Mouse (Mus musculus): Measurements from ENCODE around the gene Cnrip1. TPM values are rescaled to one million over a fixed set of nuclear protein-coding genes. Genes with fewer than 3 reads are reported as not detected.
"Not testable (repeated sequence)": the region's sequence is repeated elsewhere in the genome, so short reads cannot be mapped to it uniquely, and the experiment has no call there.

The Cnrip1 gene
- 93.1 and 96.0 TPM in 2 replicates for polyA plus RNA-seq (2015; fragmentation: Nextera tagmentation; extraction: Ambion mirVana)

DNA sequence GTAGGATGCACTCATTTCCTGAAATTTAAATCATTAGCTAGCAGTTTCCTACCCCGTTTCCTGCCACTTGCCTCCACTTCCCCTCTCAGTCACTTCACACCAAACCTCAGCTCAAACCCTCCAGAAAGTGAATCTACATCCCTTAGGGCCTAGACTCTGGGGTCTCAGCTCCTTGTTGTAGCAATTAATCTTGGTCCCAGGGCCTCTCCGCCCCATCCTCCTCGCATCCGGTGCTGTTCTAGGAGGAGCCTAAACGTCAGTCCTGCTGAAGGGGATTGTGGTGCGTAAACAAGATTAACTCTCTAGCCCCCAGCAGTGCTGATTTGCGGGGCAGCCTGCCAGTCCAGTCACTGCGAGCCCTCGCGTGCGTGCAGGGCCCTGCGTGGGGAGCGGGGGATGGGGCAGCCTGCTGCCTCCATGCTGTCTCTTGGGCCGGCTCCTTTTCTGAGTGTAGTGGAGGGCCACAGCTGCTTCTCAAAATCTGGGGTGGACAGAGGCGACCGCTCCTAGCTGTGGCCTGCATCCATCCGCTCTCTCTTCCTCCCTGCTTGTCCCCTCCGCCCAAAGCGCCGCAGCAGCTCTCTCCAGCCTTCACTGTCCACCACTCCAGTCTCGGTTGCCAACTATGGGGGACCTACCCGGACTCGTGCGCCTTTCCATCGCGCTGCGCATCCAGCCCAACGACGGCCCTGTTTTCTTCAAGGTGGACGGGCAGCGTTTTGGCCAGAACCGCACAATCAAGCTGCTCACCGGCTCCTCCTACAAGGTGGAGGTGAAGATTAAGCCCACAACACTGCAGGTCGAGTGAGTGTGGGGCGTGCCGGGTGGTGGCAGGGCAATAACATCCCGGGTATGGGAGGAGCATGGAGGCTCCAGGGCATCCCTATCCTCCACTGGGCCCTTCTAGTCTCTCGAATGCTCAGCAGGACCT lies at the start of gene Cnrip1, which contains the start of gene Plek:
Cnrip1 (plus strand) TSS at position 42 of the 931 bp plus-strand sequence.
Plek (minus strand) TSS at position 837 of the 931 bp plus-strand sequence.
- WGBS: under 1% methylated on average over 38 of the region's 38 CpGs
- peak; percentile 99 for ATAC-seq

DNA sequence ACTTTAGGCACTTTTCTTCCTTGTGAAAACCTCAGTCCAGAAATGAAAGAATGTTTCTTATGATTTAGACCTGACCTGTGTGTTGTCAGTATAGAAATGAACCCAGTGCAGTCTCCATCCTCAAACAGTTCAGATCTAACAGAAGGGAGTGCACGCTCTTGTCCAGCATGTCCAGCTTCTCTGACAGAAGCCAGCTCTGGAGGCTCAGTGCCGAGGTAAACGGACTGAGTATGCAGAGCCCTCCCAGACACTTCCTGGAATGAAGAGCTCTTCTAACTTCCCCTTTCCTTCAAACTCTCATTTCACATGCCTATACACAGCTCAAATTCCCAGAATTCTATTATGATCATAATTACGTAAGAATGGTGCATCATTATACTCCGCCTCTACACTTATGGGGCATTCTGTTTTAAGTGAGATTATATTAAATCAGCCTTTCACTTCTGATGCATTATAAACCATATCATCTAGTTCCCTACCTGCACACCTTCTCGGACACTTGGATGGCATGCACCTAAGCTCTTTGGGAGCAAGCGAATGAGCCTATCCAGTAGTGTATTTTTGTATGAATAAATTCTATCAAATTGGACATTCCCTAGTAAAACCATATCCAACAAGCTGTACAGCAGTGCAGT lies 48.5 kb upstream of the Cnrip1 start:
- Histone ChIP-seq H3K4me2 (replicated peaks) (no peak overlapping the region), H3K27ac (no peak overlapping the region), H3K4me1 (replicated peaks) (no peaks in the 10 kb centered on the region), H3K36me3 (no peaks in the 10 kb centered on the region), H3K9ac (replicated peaks) (no peak overlapping the region), H3K27me3 (no peaks in the 10 kb centered on the region), H3K9me3 (no peaks in the 10 kb centered on the region), H3K4me3 (replicated peaks) (no peak overlapping the region)
- ATAC-seq: no peak
- WGBS: 89% methylated on average over 7 of the region's 7 CpGs

More for the DNA sequence above, at the start of gene Cnrip1, which contains the start of gene Plek:
- Histone ChIP-seq H3K4me1 (replicated peaks) (peaks cover 28% of the 10 kb centered on the region), H3K4me3 (replicated peaks) (peak within 1 kb of the TSS; percentile 77), H3K27ac (peak within 1 kb of the TSS; percentile 94), H3K36me3 (peaks cover 3% of the 10 kb centered on the region; the same call in 1 of the 2 replicates), H3K9ac (replicated peaks) (peak within 1 kb of the TSS; percentile 89), H3K4me2 (replicated peaks) (peak within 1 kb of the TSS; percentile 64), H3K27me3 (no peaks in the 10 kb centered on the region), H3K9me3 (no peaks in the 10 kb centered on the region)

DNA sequence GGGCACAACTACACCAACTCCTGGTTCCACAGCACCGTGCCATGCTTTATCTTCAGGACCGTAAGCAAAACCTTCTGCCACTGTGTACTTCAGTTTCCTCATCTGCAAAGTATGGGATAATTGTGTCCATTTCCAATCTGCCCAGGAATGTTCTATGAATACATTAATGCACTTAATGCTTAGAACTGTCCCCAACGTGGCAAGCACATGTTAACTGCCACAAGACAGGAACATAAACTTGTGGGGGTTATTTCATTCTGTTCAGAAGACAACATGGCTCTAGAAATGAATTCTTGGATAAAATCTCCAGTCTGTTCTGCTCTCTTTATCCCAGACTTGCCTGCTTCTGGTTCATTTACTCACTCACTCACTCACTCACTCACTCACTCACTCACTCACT lies 47.6 kb upstream of the Cnrip1 start:
- no peaks in the 10 kb centered on the region for H3K36me3 ChIP-seq
- H3K4me3 ChIP-seq (replicated peaks): no peak overlapping the region
- H3K9ac ChIP-seq (replicated peaks): no peak overlapping the region
- no peak overlapping the region for H3K27ac ChIP-seq
- no peaks in the 10 kb centered on the region for H3K4me1 ChIP-seq (replicated peaks)
- ATAC-seq: no peak
- WGBS: 81% methylated on average over 3 of the region's 3 CpGs
- H3K9me3 ChIP-seq: no peaks in the 10 kb centered on the region
- no peak overlapping the region for H3K4me2 ChIP-seq (replicated peaks)
- H3K27me3 ChIP-seq: no peaks in the 10 kb centered on the region

DNA sequence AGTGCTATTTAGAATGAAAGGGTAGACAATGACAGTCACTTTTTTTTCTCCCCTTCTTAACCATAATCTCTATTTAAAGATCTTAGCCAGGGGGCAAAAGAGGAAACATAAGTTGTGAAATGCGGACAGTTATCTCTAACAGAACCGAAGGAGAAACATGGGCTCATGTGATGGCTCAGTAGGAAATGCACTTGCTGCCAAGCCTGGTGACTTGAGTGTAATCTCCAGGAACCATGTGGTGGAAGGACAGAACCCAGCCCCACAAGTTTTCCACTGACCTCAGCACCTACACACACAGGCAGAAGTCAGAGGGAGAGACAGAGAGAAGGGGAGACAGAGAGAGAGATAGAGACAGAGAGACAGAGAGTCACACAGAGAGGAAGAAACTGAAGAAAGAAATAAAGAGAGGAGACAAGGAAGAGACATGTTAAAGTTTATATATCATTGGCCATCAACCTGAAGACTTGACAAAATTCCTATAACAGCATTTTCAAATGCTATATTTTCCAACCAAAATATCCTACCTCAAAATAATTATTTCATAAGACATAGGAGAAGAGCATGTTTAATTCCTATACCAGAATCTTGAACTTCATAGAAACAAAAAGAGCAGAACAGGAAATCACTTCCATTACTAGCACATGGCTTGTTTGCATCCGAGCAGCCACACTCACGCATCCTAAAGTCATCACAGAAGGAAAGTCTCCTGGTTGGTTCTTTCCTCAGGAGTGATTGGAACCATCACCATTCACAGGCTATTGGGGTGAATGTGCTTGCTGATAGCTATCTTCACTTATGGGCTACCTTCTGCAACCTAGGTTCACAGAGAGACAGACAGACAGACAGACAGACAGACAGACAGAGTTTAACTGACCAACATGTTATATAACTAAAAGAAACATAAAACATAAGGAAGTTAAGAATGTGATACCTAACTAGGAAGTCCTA lies 46.2 kb upstream of the Cnrip1 start:
- WGBS: 84% methylated on average over 4 of the region's 4 CpGs
- no peaks in the 10 kb centered on the region for H3K36me3 ChIP-seq
- no peak overlapping the region for H3K4me2 ChIP-seq (replicated peaks)
- no peak for ATAC-seq
- H3K9ac ChIP-seq (replicated peaks): no peak overlapping the region
- no peak overlapping the region for H3K27ac ChIP-seq
- H3K9me3 ChIP-seq: no peaks in the 10 kb centered on the region
- no peaks in the 10 kb centered on the region for H3K27me3 ChIP-seq
- no peaks in the 10 kb centered on the region for H3K4me1 ChIP-seq (replicated peaks)
- no peak overlapping the region for H3K4me3 ChIP-seq (replicated peaks)

DNA sequence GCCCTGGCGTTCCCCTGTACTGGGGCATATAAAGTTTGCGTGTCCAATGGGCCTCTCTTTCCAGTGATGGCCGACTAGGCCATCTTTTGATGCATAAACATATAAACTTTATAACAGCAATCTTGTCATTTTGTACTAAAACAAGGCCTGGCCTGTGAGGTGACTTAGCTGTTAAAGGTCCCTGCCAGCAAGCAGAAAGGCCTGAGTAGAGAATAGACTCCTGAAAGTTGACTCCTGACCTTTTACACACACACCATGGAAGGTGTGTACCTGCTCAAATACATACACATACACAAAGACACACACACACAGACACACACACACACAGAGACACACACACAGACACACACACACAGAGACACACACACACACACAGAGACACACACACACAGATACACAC lies 44.9 kb upstream of the Cnrip1 start:
- H3K27me3 ChIP-seq; H3K4me1 ChIP-seq (replicated peaks); H3K4me3 ChIP-seq (replicated peaks); H3K9ac ChIP-seq (replicated peaks); ATAC-seq; H3K4me2 ChIP-seq (replicated peaks); H3K9me3 ChIP-seq; H3K36me3 ChIP-seq; H3K27ac ChIP-seq: not testable (repeated sequence)
- 73% methylated on average over 3 of the region's 3 CpGs for WGBS

DNA sequence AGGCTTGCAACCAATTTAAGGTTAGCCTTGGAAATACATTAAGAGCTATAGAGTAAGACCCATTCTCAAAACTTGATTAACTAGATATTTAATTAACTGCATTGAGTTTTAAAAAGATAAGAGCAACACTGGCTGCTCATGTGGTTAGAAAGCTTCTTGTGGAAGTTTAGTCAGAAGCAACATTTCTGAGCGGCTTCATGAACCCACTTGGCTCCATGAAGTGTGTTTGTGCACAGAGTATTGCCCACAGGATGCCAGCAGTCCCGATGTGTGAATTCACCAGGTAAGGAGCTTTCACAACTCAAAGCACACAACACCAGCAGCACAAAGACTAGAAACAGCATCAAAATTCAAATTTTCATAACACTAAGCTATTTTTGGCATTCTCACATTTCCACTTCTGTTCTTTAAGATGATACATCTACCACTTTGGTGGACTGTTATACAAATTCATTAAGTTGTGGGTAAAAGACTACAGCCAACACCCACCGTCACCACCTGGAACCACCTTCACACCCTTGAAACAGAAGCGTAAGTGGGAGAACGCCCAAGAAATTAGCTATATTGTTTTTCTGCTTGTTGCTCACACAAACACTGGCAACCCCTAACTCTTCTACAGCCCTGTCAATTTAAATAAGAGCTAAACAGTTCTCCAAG lies 43.7 kb upstream of the Cnrip1 start:
- WGBS: 91% methylated on average over 5 of the region's 5 CpGs

DNA sequence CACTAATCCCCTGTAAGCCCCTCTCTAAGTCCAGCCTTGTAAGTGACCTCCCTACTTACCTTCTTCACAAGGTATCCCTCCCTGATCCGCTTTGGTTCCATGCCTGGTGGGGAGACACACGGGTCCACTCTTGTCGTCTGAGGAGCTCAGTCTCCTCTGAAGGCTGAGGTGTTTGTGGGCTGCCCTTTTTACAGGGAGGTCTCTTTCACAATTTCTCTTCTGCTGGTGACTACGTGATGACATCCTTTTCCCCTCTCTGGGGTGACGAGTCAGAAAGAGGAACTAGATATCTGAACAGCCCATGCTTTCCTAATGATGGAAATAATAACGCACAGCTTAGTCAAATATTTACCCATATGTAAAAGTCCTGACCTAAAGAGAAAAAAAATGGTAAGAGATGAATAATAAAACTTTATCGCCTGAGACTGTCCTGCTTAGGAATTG lies 42.9 kb upstream of the Cnrip1 start:
- Histone ChIP-seq H3K27ac (no peak overlapping the region), H3K4me2 (replicated peaks) (no peak overlapping the region), H3K27me3 (no peaks in the 10 kb centered on the region), H3K9me3 (no peaks in the 10 kb centered on the region), H3K4me1 (replicated peaks) (no peaks in the 10 kb centered on the region), H3K36me3 (no peaks in the 10 kb centered on the region), H3K9ac (replicated peaks) (no peak overlapping the region), H3K4me3 (replicated peaks) (no peak overlapping the region)
- WGBS: 80% methylated on average over 7 of the region's 7 CpGs
- no peak for ATAC-seq

More for the DNA sequence above, 43.7 kb upstream of the Cnrip1 start:
- H3K36me3 ChIP-seq: no peaks in the 10 kb centered on the region
- H3K4me3 ChIP-seq (replicated peaks): no peak overlapping the region
- no peak overlapping the region for H3K27ac ChIP-seq
- H3K9me3 ChIP-seq: no peaks in the 10 kb centered on the region
- no peak overlapping the region for H3K9ac ChIP-seq (replicated peaks)
- H3K4me1 ChIP-seq (replicated peaks): no peaks in the 10 kb centered on the region
- ATAC-seq: no peak
- H3K4me2 ChIP-seq (replicated peaks): no peak overlapping the region
- H3K27me3 ChIP-seq: no peaks in the 10 kb centered on the region

DNA sequence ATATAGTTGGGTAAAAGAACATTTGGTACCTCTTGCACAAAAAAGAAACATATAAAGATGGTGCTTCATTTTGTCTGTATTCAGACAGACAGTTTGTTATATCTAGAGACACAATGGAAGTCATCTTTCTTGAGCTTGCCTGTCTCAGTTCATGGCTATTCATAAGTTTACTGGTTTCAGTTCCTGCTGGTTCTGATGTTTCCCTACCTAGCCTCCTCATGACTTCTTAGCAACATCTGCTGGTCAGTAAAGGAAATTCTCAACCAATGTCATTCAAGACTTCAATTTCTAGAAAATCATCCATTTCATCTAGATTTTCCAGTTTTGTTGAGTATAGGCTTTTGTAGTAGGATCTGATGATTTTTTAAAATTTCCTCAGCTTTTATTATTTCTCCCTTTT lies 38.4 kb upstream of the Cnrip1 start:
- Histone ChIP-seq H3K27me3 (no peaks in the 10 kb centered on the region), H3K4me1 (replicated peaks) (no peaks in the 10 kb centered on the region), H3K27ac (no peak overlapping the region), H3K9ac (replicated peaks) (no peak overlapping the region), H3K36me3 (no peaks in the 10 kb centered on the region), H3K4me2 (replicated peaks) (no peak overlapping the region), H3K4me3 (replicated peaks) (no peak overlapping the region), H3K9me3 (no peaks in the 10 kb centered on the region; the same call in none of the 2 replicates)
- no peak for ATAC-seq

DNA sequence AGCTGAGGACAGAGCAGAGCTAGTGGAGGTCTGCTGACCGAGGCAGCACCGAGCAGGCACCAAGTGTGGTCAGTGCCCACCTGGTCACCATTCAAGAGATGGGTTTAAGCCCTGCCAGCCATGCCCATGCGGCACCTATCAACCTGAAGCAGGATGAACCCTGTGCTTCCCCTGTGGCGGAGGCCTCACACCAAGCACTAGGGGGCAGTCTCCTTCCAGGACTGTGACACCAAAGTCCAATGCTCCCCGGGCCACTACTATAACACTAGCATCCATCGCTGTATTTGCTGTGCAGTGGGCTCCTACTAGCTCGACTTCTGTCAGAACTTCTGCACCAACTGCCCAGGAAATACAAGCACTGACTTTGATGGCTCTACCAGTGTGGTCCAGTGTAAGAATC lies 32.1 kb upstream of the Cnrip1 start:
- Histone ChIP-seq H3K27me3 (no peaks in the 10 kb centered on the region), H3K9me3 (peaks cover 9% of the 10 kb centered on the region), H3K4me1 (replicated peaks) (no peaks in the 10 kb centered on the region), H3K36me3 (no peaks in the 10 kb centered on the region), H3K9ac (replicated peaks) (no peak overlapping the region), H3K4me2 (replicated peaks) (no peak overlapping the region), H3K4me3 (replicated peaks) (no peak overlapping the region), H3K27ac (no peak overlapping the region)
- 94% methylated on average over 7 of the region's 7 CpGs for WGBS
- 0 out of 2 replicates have a peak, but pooled peaks have one; percentile 37 for ATAC-seq

DNA sequence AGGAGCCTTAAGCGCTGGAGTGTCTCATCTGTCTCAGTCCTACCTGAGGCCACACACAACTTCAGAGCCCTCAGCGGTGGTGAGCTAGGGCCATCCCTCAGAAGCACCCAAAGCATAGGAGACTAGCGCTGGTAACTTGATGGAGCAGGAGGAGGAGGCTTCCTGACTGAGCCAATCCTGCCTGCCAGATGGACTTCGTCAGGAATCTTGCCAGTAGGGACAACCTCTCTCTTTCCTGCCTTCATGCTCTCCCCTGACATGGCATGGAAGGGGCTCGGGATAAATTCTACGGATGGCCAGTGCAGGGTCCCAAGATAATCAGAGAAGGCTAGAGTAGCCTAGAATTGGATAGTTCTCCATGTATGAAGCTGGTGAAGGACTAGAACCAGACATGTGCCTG lies 28.2 kb upstream of the Cnrip1 start:
- H3K4me2 ChIP-seq (replicated peaks): no peak overlapping the region
- 87% methylated on average over 6 of the region's 6 CpGs for WGBS
- H3K27ac ChIP-seq: no peak overlapping the region
- H3K27me3 ChIP-seq: no peaks in the 10 kb centered on the region
- peaks cover 9% of the 10 kb centered on the region for H3K9me3 ChIP-seq
- H3K4me3 ChIP-seq (replicated peaks): no peak overlapping the region
- H3K9ac ChIP-seq (replicated peaks): no peak overlapping the region
- H3K4me1 ChIP-seq (replicated peaks): no peaks in the 10 kb centered on the region
- H3K36me3 ChIP-seq: no peaks in the 10 kb centered on the region
- no peak for ATAC-seq

DNA sequence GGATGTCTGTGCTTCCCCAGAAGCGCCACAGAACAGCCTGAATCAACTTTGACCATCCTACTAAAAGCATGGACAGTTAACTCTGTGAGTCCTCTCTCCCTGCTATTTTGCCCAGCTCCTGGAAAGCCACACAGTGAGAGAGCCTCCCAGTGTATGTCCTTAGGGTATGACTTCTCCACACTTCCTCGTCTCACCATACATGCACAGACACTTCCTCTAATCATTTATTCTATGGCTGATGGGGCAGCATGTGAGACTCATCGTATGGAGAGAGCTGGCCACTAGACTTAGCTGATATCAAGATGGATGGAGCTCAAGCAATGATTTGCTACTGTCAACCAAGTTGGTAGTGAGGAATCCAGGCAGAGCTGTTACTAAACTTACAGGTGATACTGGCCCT lies 27.4 kb upstream of the Cnrip1 start:
- H3K27ac ChIP-seq: no peak overlapping the region
- no peak for ATAC-seq
- H3K9me3 ChIP-seq: peaks cover 2% of the 10 kb centered on the region; the same call in 1 of the 2 replicates
- H3K4me3 ChIP-seq (replicated peaks): no peak overlapping the region
- H3K4me2 ChIP-seq (replicated peaks): no peak overlapping the region
- 89% methylated on average over 3 of the region's 3 CpGs for WGBS
- no peaks in the 10 kb centered on the region for H3K36me3 ChIP-seq
- no peaks in the 10 kb centered on the region for H3K4me1 ChIP-seq (replicated peaks)
- no peaks in the 10 kb centered on the region for H3K27me3 ChIP-seq
- no peak overlapping the region for H3K9ac ChIP-seq (replicated peaks)

Data from midbrain, embryonic 13.5 days (tissue).